17 mouse cellular contexts compared by ENCODE assay signal in genomic region chr12:59530521-59530920, GRCm38 (mm10).
DNase-seq lines count a peak whose midpoint lies in the region; TF ChIP-seq lines count a peak whose summit lies in the region.
"Had no signal": no experiment of that assay in that cellular context is flagged by ENCODE, and none has a peak within 500 bp of the region (broad histone marks: within the 10 kb centered on the region; RNA-seq: fewer than 3 reads in every experiment).

No protein-coding gene starts in this region.

- WGBS in hindbrain, embryonic 10.5 days = 92% methylated on average over 4 of the region's 4 CpGs

- in situ Hi-C loops in CH12.LX (cut with MboI; ENCODE audit: low pct_ligation_motif_present, low pct_unique_long_range_greater_than_20kb, low sequenced_read_pairs) = no loop called here

- peaks cover 0 to 13% of the 10 kb centered on the region in 2 experiments; a peak in 2 of 4 replicates for H3K4me1 ChIP-seq in CH12.LX (ENCODE audit: control insufficient read depth in 1 of 2, insufficient read depth in 2 of 2)
- no peaks in the 10 kb centered on the region for H3K4me1 ChIP-seq in hindbrain, embryonic 10.5 days (replicated peaks)

- dilution Hi-C loops in CH12.LX (cut with MboI; ENCODE audit: extremely low pct_ligation_motif_present, extremely low pct_unique_long_range_greater_than_20kb, low sequenced_read_pairs) = no loop called here

- H3K79me2 ChIP-seq in CH12.LX (replicated peaks; ENCODE audit: control insufficient read depth, extremely low read depth, insufficient read depth, poor library complexity, severe bottlenecking) = no peaks in the 10 kb centered on the region

- no peaks in the 10 kb centered on the region for H3K9me3 ChIP-seq in CH12.LX (replicated peaks; ENCODE audit: low read length)
- H3K9me3 ChIP-seq in hindbrain, embryonic 10.5 days = no peaks in the 10 kb centered on the region
- H3K9me3 ChIP-seq: G1E had no signal

- TF ChIP-seq EP300 in CH12.LX (IDR thresholded peaks at IDR 0.05; ENCODE audit: low read length) = peak; percentile 99

- no peaks in the 10 kb centered on the region for H3K27me3 ChIP-seq in CH12.LX (replicated peaks)
- no peaks in the 10 kb centered on the region for H3K27me3 ChIP-seq in hindbrain, embryonic 10.5 days (ENCODE audit: insufficient read depth, poor library complexity, severe bottlenecking)

- H3K4me2 ChIP-seq in CH12.LX (ENCODE audit: insufficient read depth, low read depth, poor library complexity, severe bottlenecking) = no peak overlapping the region

- H3K36me3 ChIP-seq in CH12.LX (replicated peaks in 1 of 2; ENCODE audit: control insufficient read depth in 1 of 2, insufficient read depth in 1 of 2, low read length in 1 of 2) = no peaks in the 10 kb centered on the region
- H3K36me3 ChIP-seq in hindbrain, embryonic 10.5 days = no peaks in the 10 kb centered on the region
- H3K36me3 ChIP-seq: G1E had no signal

- no peak for TF ChIP-seq RAD21 in CH12.LX (IDR thresholded peaks at IDR 0.05; ENCODE audit: low read depth, low read length)

- no peak overlapping the region for H3K27ac ChIP-seq in CH12.LX (ENCODE audit: insufficient read depth, low read depth)
- no peak overlapping the region for H3K27ac ChIP-seq in hindbrain, embryonic 10.5 days

- DNase-seq in A20 (ENCODE audit: low read depth, low spot score) (peak; percentile 81), CH12.LX (ENCODE audit: extremely low read depth) (peak; percentile 69)
- DNase-seq in spleen, adult 18-20 months = no peak
- no peak for DNase-seq in hindbrain, embryonic 10.5 days (ENCODE audit: low spot score)
- DNase-seq: adrenal gland, adult 2 months; adrenal gland, adult 8-10 months; adrenal gland, postnatal 10 days; adrenal gland, postnatal 14 days; adrenal gland, postnatal 25 days; adrenal gland, postnatal 36 days; B cell, adult 2 months; cerebellum, adult 11 months; cerebellum, adult 11-12 months; cerebellum, adult 18-20 months; cerebellum, adult 2 months; cerebellum, adult 8-10 months had no signal

- no peak for TF ChIP-seq POLR2A in CH12.LX (IDR thresholded peaks at IDR 0.05; ENCODE audit: low read depth, low read length)

- no peak overlapping the region for H3K9ac ChIP-seq in CH12.LX (ENCODE audit: insufficient read depth, low read depth)

- no peak overlapping the region for H3K4me3 ChIP-seq in CH12.LX (replicated peaks in 1 of 3; ENCODE audit: low read depth in 2 of 3, low read length in 2 of 3, poor library complexity in 1 of 3)
- H3K4me3 ChIP-seq in hindbrain, embryonic 10.5 days = no peak overlapping the region

- TF ChIP-seq CTCF in CH12.LX (conservative IDR thresholded peaks at IDR 0.05 in 1 of 2, IDR thresholded peaks at IDR 0.05 in 1 of 2; ENCODE audit: low read depth in 2 of 2, low read length in 2 of 2) = no peak

TF ChIP-seq in CH12.LX, 34 proteins besides CTCF, POLR2A, EP300 and RAD21:
- TF ChIP-seq ZNF384 (IDR thresholded peaks at IDR 0.05; ENCODE audit: low read depth, low read length) = peak; percentile 79
- TF ChIP-seq MAX (IDR thresholded peaks at IDR 0.05; ENCODE audit: low read length) = peak; percentile 68; the same call in 1 of the 2 replicates
- no peak for TF ChIP-seq ZC3H11A (IDR thresholded peaks at IDR 0.05; ENCODE audit: low read depth, low read length)
- peak; percentile 77 for TF ChIP-seq MEF2A (IDR thresholded peaks at IDR 0.05; ENCODE audit: borderline replicate concordance, low read depth, low read length)
- no peak for TF ChIP-seq NRF1 (IDR thresholded peaks at IDR 0.05; ENCODE audit: low read depth, low read length)
- no peak for TF ChIP-seq USF2 (conservative IDR thresholded peaks at IDR 0.05; ENCODE audit: low read depth, low read length)
- TF ChIP-seq KAT2A (IDR thresholded peaks at IDR 0.05; ENCODE audit: insufficient replicate concordance, low read length) = no peak
- peak; percentile 70; the same call in 1 of the 2 replicates for TF ChIP-seq MYC (IDR thresholded peaks at IDR 0.05; ENCODE audit: low read depth, low read length)
- no peak for TF ChIP-seq ZKSCAN1 (IDR thresholded peaks at IDR 0.05; ENCODE audit: borderline replicate concordance, low read depth, low read length)
- TF ChIP-seq E2F4 (IDR thresholded peaks at IDR 0.05; ENCODE audit: insufficient replicate concordance, low read depth, low read length) = no peak
- no peak for TF ChIP-seq PAX5 (IDR thresholded peaks at IDR 0.05; ENCODE audit: low read length)
- no peak for TF ChIP-seq UBTF (IDR thresholded peaks at IDR 0.05; ENCODE audit: low read depth, low read length)
- TF ChIP-seq MAZ (IDR thresholded peaks at IDR 0.05; ENCODE audit: low read depth, low read length) = no peak
- TF ChIP-seq USF1 (IDR thresholded peaks at IDR 0.05; ENCODE audit: low read depth, low read length) = no peak
- no peak for TF ChIP-seq SIN3A (IDR thresholded peaks at IDR 0.05; ENCODE audit: low read length)
- 0 out of 2 replicates have a peak, but pooled peaks have one; percentile 47 for TF ChIP-seq CHD1 (IDR thresholded peaks at IDR 0.05; ENCODE audit: low read depth, low read length)
- no peak for TF ChIP-seq NELFE (IDR thresholded peaks at IDR 0.05; ENCODE audit: low read depth, low read length)
- 0 out of 2 replicates have a peak, but pooled peaks have one; percentile 34 for TF ChIP-seq TBP (conservative IDR thresholded peaks at IDR 0.05; ENCODE audit: low read depth, low read length)
- no peak for TF ChIP-seq MXI1 (IDR thresholded peaks at IDR 0.05; ENCODE audit: low read depth, low read length)
- TF ChIP-seq BHLHE40 (IDR thresholded peaks at IDR 0.05; ENCODE audit: low read depth, low read length) = peak; percentile 85
- no peak for TF ChIP-seq HCFC1 (IDR thresholded peaks at IDR 0.05; ENCODE audit: low read depth, low read length)
- TF ChIP-seq JUND (conservative IDR thresholded peaks at IDR 0.05; ENCODE audit: low read depth, low read length) = peak; percentile 95
- no peak for TF ChIP-seq ZMIZ1 (IDR thresholded peaks at IDR 0.05; ENCODE audit: low read depth, low read length)
- peak; percentile 92 for TF ChIP-seq JUN (IDR thresholded peaks at IDR 0.05; ENCODE audit: insufficient read depth, low read depth, low read length)
- TF ChIP-seq GABPA (IDR thresholded peaks at IDR 0.05; ENCODE audit: insufficient replicate concordance, low read depth, low read length) = no peak
- peak; percentile 74 for TF ChIP-seq CHD2 (IDR thresholded peaks at IDR 0.05; ENCODE audit: low read length)
- no peak for TF ChIP-seq SMC3 (IDR thresholded peaks at IDR 0.05; ENCODE audit: low read depth, low read length)
- peak; percentile 60 for TF ChIP-seq MAFK (IDR thresholded peaks at IDR 0.05; ENCODE audit: insufficient replicate concordance, low read length)
- peak; percentile 84 for TF ChIP-seq RCOR1 (conservative IDR thresholded peaks at IDR 0.05; ENCODE audit: low read depth, low read length)
- TF ChIP-seq ETS1 (conservative IDR thresholded peaks at IDR 0.05; ENCODE audit: low read depth, low read length) = peak; percentile 67
- no peak for TF ChIP-seq POLR2AphosphoS2 (IDR thresholded peaks at IDR 0.05; ENCODE audit: low read depth, low read length)
- peak; percentile 66 for TF ChIP-seq TCF12 (IDR thresholded peaks at IDR 0.05; ENCODE audit: low read depth, low read length)
- no peak for TF ChIP-seq ELF1 (IDR thresholded peaks at IDR 0.05; ENCODE audit: low read depth, low read length)
- TF ChIP-seq IRF4 (IDR thresholded peaks at IDR 0.05; ENCODE audit: low read depth, low read length) = peak; percentile 98

Comparison
In these comparisons a context has a peak if more than half of its experiments do, and no peak if none do; other contexts are left out.
1. DNase-seq: peak in A20 (single experiment) and CH12.LX (single experiment); none in spleen, adult 18-20 months (0 of 2) and hindbrain, embryonic 10.5 days (single experiment).